Mouse (Mus musculus): ENCODE measurements around the gene Prpf4b.

DNA sequence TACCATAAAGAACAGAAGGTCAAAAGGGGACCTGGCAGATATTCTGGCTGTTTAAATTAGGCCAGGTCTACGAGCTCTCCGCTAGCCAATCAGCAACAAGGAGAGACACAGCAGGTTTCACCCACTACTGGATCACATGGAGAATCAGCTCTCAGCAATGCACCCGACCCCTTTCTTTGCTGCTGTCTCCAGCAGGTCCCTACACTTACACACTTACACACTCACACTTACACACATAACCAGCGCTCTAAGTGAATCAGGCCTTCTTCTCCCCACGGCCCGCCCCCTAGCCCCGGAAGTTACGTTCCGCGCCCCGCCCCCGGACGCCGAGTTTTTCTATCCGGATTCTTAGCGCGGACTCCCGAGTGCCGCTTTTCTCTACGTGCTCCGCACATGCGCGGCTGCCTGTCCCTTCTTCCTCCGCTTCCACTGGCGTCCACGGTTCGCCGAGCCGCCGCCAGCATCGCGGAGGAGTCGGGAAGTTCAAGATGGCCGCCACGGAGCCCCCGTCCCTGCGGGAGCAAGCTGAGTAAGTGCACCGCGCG, at the start of gene Prpf4b:
- no peak for TF ChIP-seq CTCF (IDR thresholded peaks at IDR 0.05; ENCODE audit: low read depth)
- no peak for TF ChIP-seq EP300 (IDR thresholded peaks at IDR 0.05; ENCODE audit: low read depth)
